ENCODE assay signal across 22 mouse cellular contexts in the genomic region with DNA sequence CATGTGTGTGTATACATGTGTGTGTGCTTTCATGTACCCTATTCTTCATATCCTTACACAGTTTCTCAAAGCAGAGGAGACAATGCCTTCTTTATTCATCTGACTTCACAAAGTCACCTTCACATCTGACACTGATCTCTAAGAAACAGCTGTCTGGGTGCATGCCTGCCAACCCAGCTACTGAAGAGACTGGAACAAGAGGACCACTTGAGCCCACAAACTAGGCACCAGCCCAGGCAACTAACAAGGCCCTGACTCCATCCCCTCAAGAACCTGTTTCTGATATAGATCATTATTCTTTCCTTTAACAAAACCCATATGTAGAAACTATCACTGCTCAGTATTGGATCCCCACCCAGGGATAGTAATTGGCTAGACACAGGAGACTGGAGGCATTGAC.
A peak's percentile ranks its signal among the peaks of the same experiment; 100 is the strongest.
DNase-seq lines count a peak whose midpoint lies in the region; ATAC-seq and TF ChIP-seq lines count a peak whose summit lies in the region.
"Had no signal": no experiment of that assay in that cellular context is flagged by ENCODE, and none has a peak within 500 bp of the region (broad histone marks: within the 10 kb centered on the region; RNA-seq: fewer than 3 reads in every experiment).

No protein-coding gene starts in this region.

- H3K27me3 ChIP-seq in embryonic facial prominence, embryonic 14.5 days (replicated peaks; ENCODE audit: control insufficient read depth, insufficient read depth, low read length): no peaks in the 10 kb centered on the region
- H3K27me3 ChIP-seq in embryonic facial prominence, embryonic 10.5 days (replicated peaks; ENCODE audit: low read depth, poor library complexity, severe bottlenecking): no peaks in the 10 kb centered on the region
- H3K27me3 ChIP-seq in heart, embryonic 12.5 days (replicated peaks): no peaks in the 10 kb centered on the region
- H3K27me3 ChIP-seq in myocyte (ENCODE audit: control insufficient read depth, insufficient read depth, insufficient read length): no peaks in the 10 kb centered on the region
- H3K27me3 ChIP-seq: CH12.LX, Patski had no signal

- no peak overlapping the region for H3K27ac ChIP-seq in embryonic facial prominence, embryonic 14.5 days (replicated peaks; ENCODE audit: low read depth, low read length)
- no peak overlapping the region for H3K27ac ChIP-seq in embryonic facial prominence, embryonic 10.5 days (replicated peaks)
- H3K27ac ChIP-seq in heart, embryonic 12.5 days (ENCODE audit: poor library complexity, severe bottlenecking): no peak overlapping the region

- H3ac ChIP-seq in myocyte (ENCODE audit: control insufficient read depth, insufficient read length): no peak overlapping the region

- peak; percentile 46 for DNase-seq in embryonic facial prominence, embryonic 14.5 days (ENCODE audit: low spot score)
- no peak for DNase-seq in embryonic facial prominence, embryonic 10.5 days (ENCODE audit: low spot score)
- peak; percentile 36 for DNase-seq in gastrocnemius, postnatal 14 days
- DNase-seq in gastrocnemius, postnatal 4 days (ENCODE audit: low spot score in 2 of 2): no peak
- DNase-seq in heart, adult 11 months: peak; percentile 51
- no peak for DNase-seq in adrenal gland, postnatal 14 days
- DNase-seq: adrenal gland, adult 2 months; adrenal gland, adult 8-10 months; adrenal gland, postnatal 10 days; adrenal gland, postnatal 25 days; adrenal gland, postnatal 36 days; B cell, adult 2 months; cerebellum, adult 11 months; cerebellum, adult 11-12 months; cerebellum, adult 18-20 months had no signal

- 0 out of 2 replicates have a peak, but pooled peaks cover 4% of the 10 kb centered on the region for H3K4me1 ChIP-seq in embryonic facial prominence, embryonic 14.5 days (ENCODE audit: control insufficient read depth, insufficient read depth, low read length)
- H3K4me1 ChIP-seq in embryonic facial prominence, embryonic 10.5 days: 0 out of 2 replicates have a peak, but pooled peaks cover 3% of the 10 kb centered on the region
- H3K4me1 ChIP-seq in heart, embryonic 12.5 days (replicated peaks): no peaks in the 10 kb centered on the region

- TF ChIP-seq POLR2A in myocyte (IDR thresholded peaks at IDR 0.05; ENCODE audit: insufficient read length, low read depth): no peak

- no peaks in the 10 kb centered on the region for H3K9me3 ChIP-seq in embryonic facial prominence, embryonic 14.5 days (ENCODE audit: control insufficient read depth, low read length)
- H3K9me3 ChIP-seq in embryonic facial prominence, embryonic 10.5 days: no peaks in the 10 kb centered on the region
- H3K9me3 ChIP-seq in heart, embryonic 12.5 days (replicated peaks): no peaks in the 10 kb centered on the region
- H3K9me3 ChIP-seq: G1E had no signal

- no peak overlapping the region for H3K4me2 ChIP-seq in embryonic facial prominence, embryonic 14.5 days (ENCODE audit: low read depth, low read length)
- no peak overlapping the region for H3K4me2 ChIP-seq in heart, embryonic 12.5 days
- no peak overlapping the region for H3K4me2 ChIP-seq in myocyte (ENCODE audit: low read depth)

- no peak overlapping the region for H3K9ac ChIP-seq in embryonic facial prominence, embryonic 14.5 days (ENCODE audit: low read depth, low read length)
- no peak overlapping the region for H3K9ac ChIP-seq in heart, embryonic 12.5 days

- H3K36me3 ChIP-seq in embryonic facial prominence, embryonic 14.5 days (ENCODE audit: control insufficient read depth, insufficient read depth, low read length): no peaks in the 10 kb centered on the region
- no peaks in the 10 kb centered on the region for H3K36me3 ChIP-seq in embryonic facial prominence, embryonic 10.5 days (replicated peaks)
- no peaks in the 10 kb centered on the region for H3K36me3 ChIP-seq in heart, embryonic 12.5 days
- no peaks in the 10 kb centered on the region for H3K36me3 ChIP-seq in myocyte (ENCODE audit: control insufficient read depth, insufficient read depth)
- H3K36me3 ChIP-seq: G1E had no signal

- H3K79me2 ChIP-seq in myocyte (ENCODE audit: control insufficient read depth, insufficient read depth): no peaks in the 10 kb centered on the region

- intact Hi-C loops in gastrocnemius, postnatal 14 days (cut with DNase I; ENCODE audit: low total_unique reads): no loop called here

- ATAC-seq in embryonic facial prominence, embryonic 14.5 days (ENCODE audit: low read depth): no peak
- no peak for ATAC-seq in heart, embryonic 12.5 days (ENCODE audit: insufficient number of reproducible peaks, low FRiP score)
- ATAC-seq: activated CD4-positive, CD25-positive, alpha-beta regulatory T cell, adult 4 months; CD4-positive, CD25-positive, alpha-beta regulatory T cell, adult 4 months; Patski had no signal

- no peak overlapping the region for H3K4me3 ChIP-seq in embryonic facial prominence, embryonic 14.5 days (ENCODE audit: low read depth, low read length)
- H3K4me3 ChIP-seq in embryonic facial prominence, embryonic 10.5 days: no peak overlapping the region
- H3K4me3 ChIP-seq in heart, embryonic 12.5 days: no peak overlapping the region
- H3K4me3 ChIP-seq in myocyte: no peak overlapping the region

TF ChIP-seq in myocyte, 11 proteins besides CTCF, POLR2A, EP300 and RAD21:
- peak; percentile 21 to 69 (median 48) for TF ChIP-seq MYOD1 (IDR thresholded peaks at IDR 0.05; ENCODE audit: control insufficient read depth in 1 of 3, insufficient read length in 2 of 3, low read depth in 2 of 3)
- no peak for TF ChIP-seq CEBPB (IDR thresholded peaks at IDR 0.05; ENCODE audit: insufficient read depth, poor library complexity, severe bottlenecking)
- TF ChIP-seq POLR2AphosphoS2 (IDR thresholded peaks at IDR 0.05; ENCODE audit: insufficient read length, low read depth): no peak
- no peak for TF ChIP-seq SRF (IDR thresholded peaks at IDR 0.05; ENCODE audit: control insufficient read depth, insufficient read length, low read depth)
- TF ChIP-seq USF1 (IDR thresholded peaks at IDR 0.05; ENCODE audit: low read depth): no peak
- TF ChIP-seq REST (IDR thresholded peaks at IDR 0.05; ENCODE audit: insufficient read depth, insufficient read length): no peak
- peak in 2 of 3 experiments; percentile 18 to 45 for TF ChIP-seq MYOG (IDR thresholded peaks at IDR 0.05; ENCODE audit: control insufficient read depth in 1 of 3, insufficient read depth in 1 of 3, insufficient read length in 2 of 3, low read depth in 2 of 3)

Comparison
In these comparisons a context has a peak if more than half of its experiments do, and no peak if none do; other contexts are left out.
1. DNase-seq: peak in embryonic facial prominence, embryonic 14.5 days (single experiment), gastrocnemius, postnatal 14 days (single experiment) and heart, adult 11 months (single experiment); none in embryonic facial prominence, embryonic 10.5 days (single experiment), gastrocnemius, postnatal 4 days (0 of 2) and adrenal gland, postnatal 14 days (single experiment).